Mouse (Mus musculus) urinary bladder, postnatal 36 days (tissue): ENCODE measurements at regions not wholly inside any gene's neighbourhood (a gene's known extent, or its start where the extent isn't known, plus 50 kb on each side); places are given as distances from the start of the nearest gene placed in this dataset.
A peak's percentile ranks its signal among the peaks of the same experiment; 100 is the strongest.

Experiments
- DNase-seq, 2 experiments: peaks; one replicate each; pipeline ENCODE4 v3.0.0; 2022; ENCODE audit warnings: low spot score in 2 of 2, mixed read lengths in 1 of 2

DNA sequence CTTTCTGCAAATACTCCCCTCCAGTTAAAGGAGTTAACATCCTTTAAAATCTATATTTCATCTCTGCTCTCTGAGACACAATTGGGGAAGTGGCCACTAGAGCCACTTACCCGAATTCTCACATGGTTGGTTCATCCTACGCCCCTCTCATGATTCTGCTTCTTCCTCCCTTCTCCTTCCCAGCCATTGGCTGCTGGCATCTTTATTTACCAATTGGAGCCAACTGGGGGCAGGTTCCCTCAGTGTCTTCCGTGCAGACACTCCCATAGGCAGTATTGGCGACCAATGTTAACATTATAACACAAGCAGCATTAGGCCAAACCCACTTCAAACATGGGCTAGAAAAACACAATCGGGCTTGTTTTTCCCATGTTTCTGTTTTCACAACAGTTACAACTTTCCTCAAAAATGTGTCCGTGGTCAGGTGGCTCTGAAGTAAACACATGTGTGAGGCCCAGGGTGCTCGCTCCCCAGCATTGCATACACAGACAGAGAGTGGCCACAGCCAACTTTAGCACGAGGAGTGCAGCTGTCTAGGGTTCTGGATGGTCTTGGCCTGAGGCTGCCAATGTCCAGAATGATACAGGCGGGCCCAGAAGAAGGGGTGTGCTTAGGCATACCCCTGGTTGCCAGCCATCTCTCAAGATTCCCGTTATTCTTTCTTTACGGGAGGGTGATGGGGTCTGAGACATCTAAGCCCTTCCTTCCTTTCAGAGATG lies 119.1 kb downstream of the Zfp706 start:
- DNase-seq, result no peak

DNA sequence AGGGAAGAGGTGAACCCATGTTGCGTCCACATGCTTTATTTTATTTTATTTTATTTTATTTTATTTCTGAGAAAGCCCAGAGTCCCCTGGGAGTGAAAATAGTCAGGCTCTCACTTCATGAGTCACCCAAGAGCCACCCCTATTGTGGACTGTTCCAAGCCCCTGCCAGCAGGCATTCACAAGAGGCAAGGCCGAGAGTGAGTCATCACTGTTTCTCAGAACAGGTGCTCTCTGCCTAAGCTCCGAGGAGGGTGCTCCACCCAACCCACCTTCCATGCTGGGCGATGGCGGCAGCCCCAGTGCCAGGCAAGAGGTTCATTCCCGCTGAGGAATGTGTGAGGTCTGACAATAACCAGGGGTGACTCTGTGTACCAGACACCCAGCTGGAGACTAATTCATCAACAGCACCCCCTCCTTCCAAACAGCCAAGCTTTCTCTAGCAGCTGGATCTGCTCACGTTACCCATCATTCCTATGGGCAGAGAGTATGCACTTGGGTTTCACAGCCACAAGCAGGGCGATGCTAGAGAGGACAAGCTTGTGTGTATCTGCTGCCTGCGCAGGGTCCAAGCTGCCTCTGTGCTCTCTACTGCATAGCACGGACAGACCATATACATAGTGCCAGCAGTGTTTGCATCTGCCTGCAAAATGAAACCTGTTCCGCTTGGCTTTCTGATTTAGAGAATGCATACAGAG lies 122.8 kb downstream of the Zfp706 start:
- DNase-seq, result peak in 1 of 2 experiments; percentile 52

DNA sequence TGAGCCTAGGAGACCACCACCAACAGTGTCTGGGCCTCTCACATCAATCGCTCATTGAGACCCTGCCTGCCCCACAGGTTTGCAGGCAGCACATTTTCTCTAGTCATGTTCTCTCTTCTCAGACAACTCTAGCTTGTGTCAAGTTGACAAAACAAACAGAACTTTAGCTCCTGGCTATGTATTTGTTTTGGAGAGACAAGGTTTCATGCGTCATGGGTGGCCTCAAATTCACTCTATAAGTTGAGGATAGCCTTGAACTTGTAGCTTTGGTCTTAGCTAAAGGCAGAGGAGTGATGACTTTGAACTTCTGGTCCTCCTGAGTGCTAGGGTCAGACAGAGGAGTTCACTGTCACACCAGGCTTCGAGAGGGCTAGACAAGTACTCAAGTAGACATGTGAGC lies 123.5 kb downstream of the Zfp706 start:
- no peak for DNase-seq

DNA sequence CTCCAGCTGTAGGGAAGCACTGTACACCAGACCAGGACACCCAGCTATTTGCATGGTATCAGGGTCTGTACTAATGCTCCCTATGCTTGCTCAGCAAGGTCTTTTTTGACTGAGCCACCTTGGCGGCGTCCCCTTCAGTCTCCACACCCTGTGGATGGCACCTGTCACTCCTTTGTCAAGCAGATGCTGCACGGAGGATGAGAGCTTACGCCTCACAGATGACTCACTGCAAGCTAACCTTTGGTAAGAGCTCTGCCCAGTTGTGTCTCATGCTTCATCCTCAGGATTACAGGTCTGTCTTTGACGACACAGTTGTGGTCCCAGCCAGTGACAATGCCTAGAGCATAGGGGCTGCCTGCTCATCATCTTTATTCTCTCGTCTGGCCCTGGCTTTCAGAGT lies 124.4 kb downstream of the Zfp706 start:
- DNase-seq, result no peak

GRCm38 (mm10) chr15:36881576-36881975 lies 126.0 kb downstream of the Zfp706 start:
- no peak for DNase-seq

DNA sequence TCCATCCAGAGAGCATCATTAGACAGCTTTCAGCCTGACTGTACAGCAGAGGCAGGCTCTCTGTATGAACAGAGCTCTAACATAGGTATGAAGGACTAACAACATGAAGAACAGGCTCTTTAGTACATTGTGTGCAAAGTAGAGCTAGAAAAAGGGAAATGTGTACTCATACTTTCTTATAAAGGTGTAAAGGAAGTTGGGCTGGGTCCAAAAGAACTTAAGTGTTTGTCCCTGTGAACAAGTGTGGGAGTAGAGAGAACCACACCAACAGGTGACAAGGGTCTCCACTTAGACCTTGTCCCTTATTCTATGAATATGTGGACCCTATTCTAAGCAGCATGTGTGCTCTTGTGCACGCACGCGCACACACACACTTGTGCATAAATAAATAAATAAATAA lies 127.0 kb downstream of the Zfp706 start:
- DNase-seq, result no peak

DNA sequence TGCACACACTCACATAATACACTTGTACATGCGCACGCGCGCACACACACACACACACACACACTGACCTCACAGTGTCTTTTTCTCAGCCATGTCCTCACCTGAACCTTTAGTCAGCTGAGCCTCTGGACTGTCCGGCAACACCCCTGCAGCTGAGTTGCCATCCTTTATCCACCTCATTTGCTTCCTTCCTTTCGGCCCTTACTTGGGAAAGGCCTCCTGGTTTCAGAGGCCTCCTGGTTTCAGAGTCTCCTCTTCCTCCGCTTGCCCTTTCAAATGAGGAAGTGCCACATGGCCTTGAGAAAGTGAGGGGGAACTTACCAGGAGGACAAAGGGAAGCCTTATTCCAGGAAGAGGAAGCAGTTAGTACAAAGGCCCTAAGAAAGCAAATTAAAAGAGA lies 128.0 kb downstream of the Zfp706 start:
- no peak for DNase-seq

DNA sequence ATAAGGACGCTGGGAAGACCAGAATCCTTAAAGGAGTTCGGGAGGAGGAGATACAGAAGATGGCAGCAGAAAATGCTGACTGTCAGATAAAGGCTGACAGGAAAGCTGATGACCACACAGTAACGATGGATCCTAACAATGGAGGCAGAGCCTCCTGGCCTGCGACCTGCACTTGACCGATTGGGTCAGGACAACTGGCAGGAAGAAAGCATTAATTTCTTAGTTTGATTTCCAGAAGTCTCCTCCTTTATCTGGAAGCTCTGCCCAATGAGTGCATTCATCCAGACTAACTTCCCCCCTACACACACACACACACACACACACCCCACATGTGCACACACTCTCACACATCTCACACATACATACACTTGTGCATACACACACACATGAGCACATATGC lies 128.6 kb downstream of the Zfp706 start:
- no peak for DNase-seq

- DNase-seq, result no peak
Measured at GRCm38 (mm10) chr15:36878276-36878675, 129.3 kb downstream of the Zfp706 start.

DNA sequence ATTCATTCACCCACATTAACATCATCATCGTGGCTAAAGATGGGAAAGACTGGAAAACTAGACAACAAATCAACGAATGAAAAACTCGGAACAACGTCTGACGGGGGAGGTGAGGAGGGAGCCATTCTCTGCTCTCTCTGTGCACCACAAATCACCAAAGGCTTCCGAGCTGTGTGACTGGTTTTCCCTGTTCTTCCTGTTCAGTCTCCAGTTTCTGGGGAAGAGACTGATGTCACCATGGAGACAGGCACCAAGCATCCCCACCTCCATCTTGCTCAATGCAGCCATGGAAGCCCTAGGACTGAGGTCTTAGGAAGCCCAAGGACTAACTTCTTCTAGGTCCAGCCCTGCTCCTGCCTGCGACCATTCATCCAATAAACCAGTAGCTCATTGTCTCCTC lies 130.1 kb downstream of the Zfp706 start:
- no peak for DNase-seq

- no peak for DNase-seq
Measured at GRCm38 (mm10) chr15:36875980-36876778, 131.4 kb downstream of the Zfp706 start.

GRCm38 (mm10) chr15:36874555-36874954 lies 133.0 kb downstream of the Zfp706 start:
- no peak for DNase-seq

DNA sequence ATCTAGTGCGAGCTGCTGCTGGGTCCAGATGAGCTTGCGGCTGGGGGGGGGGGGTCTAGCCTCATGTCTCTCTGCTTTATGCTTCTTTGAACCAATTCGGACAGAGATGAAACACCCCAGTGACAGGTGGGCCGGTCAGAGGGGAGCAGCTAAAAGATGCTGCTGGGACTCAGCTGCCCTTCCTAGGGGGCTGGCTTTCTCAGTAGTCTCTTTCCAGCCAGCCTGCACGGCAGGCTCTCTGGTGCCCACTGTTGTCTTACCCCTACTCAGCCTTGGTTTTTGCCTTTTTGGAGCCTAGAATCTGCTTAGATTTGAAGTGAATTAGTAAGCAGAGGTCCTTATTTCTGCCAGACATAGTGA lies 133.7 kb downstream of the Zfp706 start:
- DNase-seq, result no peak

GRCm38 (mm10) chr15:36873058-36873883 lies 134.3 kb downstream of the Zfp706 start:
- DNase-seq, result peak in 1 of 2 experiments; percentile 51

DNA sequence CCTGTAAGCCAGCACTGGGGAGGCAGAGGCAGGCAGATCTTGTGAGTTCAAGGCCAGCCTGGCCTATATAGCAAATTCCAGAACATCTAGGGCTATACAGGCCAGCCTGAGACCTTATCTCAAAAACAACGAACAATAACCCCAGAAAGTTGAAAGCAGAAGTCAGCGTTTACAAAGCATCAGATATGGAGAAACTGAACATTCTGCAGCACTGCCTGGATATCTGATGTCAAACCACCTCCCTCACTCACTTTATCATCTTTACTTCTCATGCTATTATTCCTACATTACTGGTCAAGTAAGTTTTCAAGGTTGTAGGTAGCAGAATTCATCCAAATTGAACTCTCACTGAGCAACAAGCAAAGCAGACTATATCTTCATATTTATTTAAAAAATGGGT lies 135.0 kb downstream of the Zfp706 start:
- DNase-seq, result no peak

DNA sequence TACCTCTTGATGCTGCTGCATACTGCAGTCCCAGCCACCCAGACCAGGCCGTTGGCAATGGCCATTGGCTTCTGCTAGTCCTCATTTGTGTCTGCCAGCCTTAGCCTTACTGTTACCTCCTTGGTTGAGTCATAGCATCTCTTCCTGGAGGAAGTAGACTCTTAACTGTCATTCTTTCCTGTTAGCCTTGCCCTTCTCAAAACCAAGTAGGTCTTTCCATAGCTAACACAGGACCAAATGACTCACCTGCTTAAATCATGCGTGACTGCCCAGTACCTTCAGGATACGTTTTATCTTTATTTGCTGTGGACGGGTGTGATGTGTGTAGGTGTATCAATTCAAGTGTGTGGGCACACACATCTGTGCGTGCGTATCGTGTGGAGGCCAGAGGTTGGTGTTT lies 136.9 kb downstream of the Zfp706 start:
- no peak for DNase-seq

DNA sequence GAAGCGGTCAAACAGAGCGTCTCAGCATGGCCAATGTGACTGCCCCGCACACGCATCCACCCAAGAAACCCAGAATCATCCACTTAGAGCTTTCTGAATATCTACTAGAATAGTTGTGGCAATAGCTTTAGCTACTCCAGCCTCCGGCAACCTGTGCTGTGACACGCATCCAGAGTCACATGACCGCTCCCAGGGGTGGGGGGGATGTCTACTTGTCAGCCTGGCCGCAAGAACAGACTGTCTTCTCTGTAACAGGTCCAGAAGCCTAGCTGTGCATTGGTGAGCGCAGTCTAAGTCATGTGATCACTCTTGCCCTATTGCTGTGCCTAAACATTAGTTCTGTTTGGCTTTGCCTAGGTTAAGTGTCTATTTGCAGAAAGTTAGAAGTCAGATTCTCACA lies 137.5 kb downstream of the Zfp706 start:
- no peak for DNase-seq

- no peak for DNase-seq
Measured at GRCm38 (mm10) chr15:36866088-36866487, 141.5 kb downstream of the Zfp706 start.

- no peak for DNase-seq
Measured at GRCm38 (mm10) chr15:36865332-36865731, 142.2 kb downstream of the Zfp706 start.

GRCm38 (mm10) chr15:36864046-36864445 lies 143.5 kb downstream of the Zfp706 start:
- no peak for DNase-seq

DNA sequence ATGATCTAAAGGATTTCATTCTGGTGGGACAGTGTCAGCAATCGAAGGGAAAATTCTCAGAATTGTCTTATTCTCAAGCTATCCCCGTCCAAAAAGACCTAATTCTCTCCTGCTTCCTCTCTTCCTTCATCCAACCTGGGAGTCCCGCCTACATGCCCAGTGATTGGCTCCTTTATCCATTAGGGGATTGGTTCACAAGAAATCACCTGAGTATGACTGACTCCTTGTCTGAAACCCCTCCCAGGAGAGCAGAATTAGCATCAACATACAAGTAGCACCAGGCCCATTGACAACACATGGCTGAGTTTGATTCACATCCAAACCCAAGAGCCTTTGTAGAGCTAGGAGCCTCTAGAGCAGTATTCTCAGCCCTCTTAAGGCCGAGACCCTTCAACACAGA lies 148.9 kb downstream of the Zfp706 start:
- DNase-seq, result no peak

GRCm38 (mm10) chr15:36857622-36858021 lies 150.0 kb downstream of the Zfp706 start:
- DNase-seq, result no peak
